Mouse (Mus musculus) urinary bladder, postnatal 4 days (tissue): Measurements from ENCODE around the gene Cntn3.
"Not testable (repeated sequence)": the region's sequence is repeated elsewhere in the genome, so short reads cannot be mapped to it uniquely, and the experiment has no call there.

Source experiments
- DNase-seq, 2 experiments: peaks; one replicate each; pipeline ENCODE4 v3.0.0; 2021 to 2022; ENCODE audit warnings: low spot score in 2 of 2

Cntn3 gene

DNA sequence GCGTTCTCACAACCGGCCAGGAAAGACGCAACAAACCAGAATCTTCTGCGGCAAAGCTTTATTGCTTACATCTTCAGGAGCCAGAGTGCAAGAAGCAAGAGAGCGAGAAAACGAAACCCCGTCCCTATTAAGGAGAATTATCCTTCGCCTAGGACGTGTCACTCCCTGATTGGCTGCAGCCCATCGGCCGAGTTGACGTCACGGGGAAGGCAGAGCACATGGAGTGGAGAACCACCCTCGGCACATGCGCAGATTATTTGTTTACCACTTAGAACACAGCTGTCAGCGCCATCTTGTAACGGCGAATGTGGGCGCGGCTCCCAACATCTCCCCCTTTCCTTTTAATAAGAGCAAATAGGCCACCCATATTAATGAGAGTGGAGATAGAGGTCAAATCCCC, at the start of gene Cntn3:
Cntn3 (minus strand) TSS at position 101 of the 400 bp plus-strand sequence.
- DNase-seq: not testable (repeated sequence)

DNA sequence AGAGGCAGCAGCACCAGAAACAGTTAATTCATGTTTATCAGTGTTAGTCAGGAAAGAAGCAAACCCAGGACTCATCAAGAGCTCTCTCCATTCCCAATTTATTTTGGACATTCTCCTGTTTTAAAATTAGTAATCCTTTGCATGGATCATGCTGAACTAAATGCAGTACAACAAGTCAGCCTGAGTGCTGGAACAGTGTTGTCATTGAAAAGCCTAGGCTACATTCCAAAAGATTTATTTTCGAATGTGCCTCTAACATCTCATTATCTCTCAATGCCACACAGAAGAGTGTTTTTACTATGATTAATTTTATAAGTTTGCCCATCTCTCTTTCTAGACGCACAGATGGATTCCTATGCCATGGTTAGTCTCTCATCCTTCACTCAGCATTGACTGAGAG, 27.9 kb upstream of the Cntn3 start:
- no peak for DNase-seq

DNA sequence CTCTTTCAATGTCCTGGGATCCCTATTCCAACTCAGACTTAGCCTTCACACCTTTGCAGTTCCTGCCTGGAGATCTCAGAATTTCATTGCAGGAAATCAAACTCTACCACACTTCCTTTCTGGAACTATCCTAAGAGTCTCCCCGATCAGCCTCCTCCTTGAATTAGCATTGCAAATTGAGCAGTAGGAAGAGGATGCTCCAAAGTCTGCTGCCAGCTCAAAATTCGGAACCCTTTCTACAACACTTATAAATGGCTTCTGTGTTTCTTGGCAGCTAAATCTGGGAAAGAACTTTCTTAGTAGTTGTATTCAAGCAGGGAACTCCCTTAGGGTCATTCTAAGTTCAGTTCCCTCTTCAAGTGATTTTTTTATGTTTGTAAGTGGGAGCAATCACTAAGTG, 24.9 kb upstream of the Cntn3 start:
- no peak for DNase-seq

DNA sequence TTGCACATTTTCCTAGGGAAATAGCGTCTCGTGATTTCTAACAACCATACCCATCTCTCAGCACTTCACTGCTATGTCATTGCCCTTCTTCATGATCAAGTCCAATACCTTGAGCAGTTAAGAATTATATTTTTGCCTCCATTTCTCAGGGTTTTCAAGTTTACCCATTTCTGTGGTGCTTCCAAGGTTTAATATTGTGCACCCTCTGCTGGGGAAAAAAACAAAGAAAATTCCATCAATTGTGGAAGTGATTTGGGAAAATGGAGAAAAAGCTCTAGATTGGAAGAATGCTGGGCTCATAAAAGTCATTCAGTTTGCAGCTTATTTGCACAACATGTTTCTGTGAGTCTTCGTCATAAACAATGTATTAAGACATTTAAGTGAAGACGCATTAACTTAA, 17.2 kb upstream of the Cntn3 start:
- DNase-seq: no peak

DNA sequence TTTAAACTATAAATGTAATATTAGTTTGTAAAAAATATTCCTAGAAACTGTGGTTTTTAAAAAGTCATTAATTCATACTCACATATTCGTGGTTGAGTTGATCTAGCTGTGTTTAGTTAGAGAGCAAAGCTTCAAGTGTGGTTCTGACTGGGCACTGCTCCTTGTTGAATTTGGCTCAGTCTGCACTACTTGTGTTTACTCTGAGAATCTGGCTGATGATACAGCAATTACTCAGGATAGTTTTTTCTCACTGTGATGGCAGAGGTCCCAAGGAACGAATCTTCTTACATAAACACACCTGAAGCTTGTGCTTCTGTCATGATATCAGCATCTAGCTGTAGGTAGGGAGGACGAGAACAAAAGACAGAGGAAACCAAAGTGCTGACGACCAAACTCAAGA, 16.4 kb upstream of the Cntn3 start:
- no peak for DNase-seq

DNA sequence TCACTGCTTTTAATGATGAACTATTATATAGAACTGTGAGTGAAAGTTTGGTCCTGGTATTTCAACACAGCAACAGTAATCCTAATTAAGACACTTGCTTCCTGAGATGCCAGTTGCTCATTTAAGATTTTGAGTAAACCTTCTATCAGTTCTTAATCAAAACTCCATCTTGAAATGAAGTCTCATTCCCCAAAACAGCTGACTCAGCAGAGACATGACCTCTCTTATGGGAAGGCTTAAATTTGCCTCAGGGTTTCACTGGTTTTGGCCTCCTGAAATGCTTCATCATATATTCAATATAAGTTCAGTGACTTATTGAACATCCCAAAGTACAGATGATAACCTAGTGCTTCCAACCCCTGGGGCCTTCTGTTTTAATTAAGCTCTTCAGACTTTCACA, 13.2 kb upstream of the Cntn3 start:
- DNase-seq: no peak

DNA sequence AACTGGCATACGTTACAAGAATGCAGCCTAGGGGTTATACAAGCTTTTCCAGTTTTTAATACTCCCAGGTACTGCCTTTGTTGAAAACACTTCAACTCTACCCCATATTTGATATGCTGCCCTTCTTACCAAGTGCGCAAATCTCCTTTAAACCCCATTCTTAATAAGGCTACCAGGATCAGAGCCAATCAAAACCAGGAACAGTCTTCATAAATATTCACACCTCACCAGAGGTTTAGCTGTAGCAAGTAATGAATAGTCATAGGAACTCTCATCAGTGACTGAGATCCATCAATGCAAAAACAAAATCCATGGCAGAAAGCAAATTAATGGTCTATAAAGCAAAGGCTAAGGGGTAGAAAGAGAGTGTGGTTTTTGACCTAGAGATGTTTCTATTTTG, 10.7 kb upstream of the Cntn3 start:
- DNase-seq: no peak

DNA sequence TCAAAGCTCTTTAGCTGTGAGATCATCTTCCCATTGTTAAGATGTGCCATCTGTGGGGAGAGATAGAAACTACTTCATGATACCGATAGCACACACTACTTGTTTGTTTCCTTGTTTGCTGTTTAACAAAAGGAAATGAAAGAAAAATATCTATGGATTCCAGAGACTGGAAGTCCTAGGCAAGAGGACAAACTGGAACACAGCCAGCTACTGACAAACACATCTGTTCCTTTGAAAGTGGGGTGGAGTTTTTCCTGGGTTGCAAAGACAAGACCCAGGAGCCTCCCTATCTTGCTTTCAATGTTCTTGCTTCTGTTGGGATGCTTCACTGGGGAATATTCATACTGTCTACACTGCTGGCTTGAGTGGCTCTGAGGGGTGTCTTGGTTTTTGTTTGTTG, 5.4 kb downstream of the Cntn3 start:
- DNase-seq: no peak

DNA sequence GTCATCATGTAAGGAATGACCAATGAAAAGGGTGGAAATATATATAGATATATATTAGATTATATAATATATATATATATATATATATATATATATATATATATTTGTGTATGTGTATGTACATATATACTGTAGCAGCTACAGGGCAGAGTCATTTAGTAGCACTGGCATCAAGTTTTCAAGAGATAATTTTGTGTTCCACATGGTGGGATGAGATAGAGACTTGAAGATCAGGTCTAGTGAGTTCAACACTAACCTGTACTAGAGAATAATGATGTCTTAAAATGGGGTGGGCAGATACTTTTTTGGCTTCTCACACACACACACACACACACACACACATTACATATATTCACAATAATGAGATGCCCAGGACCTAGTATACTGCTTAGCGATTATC, 7.7 kb downstream of the Cntn3 start:
- no peak for DNase-seq

DNA sequence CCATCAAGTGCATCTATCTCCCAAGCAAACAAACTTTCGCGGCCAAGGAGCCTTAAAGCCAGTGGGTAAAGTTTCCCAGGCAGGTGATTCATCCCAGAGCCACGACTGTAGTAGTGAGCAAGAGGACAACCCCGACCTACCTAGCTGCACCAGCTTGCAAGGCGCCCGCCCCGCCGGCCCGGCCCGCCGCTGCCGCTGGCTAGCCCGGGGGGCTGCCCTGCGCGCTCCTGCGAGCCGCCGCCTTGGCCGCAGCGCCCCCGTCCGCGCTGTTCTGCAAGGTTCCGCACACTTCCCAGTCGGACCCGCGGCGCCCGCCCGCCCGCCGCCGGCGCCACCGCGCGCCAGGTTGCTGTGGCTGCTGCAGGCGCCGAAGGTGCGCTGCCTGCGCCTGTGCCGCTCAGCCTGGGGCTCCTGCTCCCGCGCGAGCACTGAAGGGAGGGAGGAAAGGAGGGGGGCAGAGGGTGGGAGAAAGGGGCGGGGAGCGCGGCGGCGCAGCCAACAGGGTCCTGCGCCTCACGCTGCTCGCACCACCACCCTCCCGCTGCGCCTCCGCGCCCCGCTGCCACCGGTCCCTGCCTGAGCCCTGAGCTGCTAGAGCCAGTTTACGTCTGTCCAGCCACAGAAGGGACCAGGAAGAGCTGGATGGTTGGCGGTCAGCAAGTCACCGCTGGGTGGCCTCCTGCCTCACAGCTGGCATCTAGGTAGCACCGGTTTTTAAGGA, 8.7 kb downstream of the Cntn3 start:
- DNase-seq: peak; percentile 23 to 66

DNA sequence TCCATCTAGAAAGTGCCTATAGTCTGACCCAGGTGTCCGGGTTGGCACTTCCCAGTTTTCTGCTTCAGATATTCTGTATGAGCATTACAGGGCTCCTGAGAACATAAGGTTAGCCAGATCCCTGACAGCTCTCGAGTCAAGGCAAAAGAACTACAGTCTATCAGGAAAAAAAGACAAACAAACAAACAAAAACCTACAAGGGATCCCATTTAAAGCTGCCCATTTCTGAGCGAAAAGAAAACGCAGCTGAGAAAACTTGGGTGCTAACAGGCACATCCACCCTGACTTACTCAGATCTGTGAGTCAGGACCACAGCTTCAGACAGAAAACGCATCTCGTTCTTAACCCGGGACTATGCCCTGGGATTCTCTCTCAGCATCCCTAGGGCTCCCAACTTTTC, 9.5 kb downstream of the Cntn3 start:
- no peak for DNase-seq

DNA sequence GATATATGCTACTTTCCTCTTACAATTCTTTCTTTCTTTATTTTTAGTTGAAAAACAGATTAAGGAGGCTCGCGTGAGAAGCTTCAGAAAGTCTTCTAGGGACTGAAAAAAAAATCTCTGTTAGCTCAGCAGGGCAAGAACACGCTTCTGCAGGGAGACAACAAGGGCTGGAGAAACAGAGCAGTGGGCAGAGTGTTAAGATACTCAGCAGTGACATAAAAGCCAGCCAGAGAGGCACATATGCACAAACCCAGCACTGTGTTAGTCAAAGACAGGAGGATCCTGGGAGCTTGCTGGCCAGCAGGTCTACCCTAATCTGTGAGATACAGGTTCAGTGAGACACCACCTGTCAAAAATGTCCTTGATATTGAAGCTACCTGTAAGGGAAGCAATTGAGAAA, 15.4 kb downstream of the Cntn3 start:
- no peak for DNase-seq

DNA sequence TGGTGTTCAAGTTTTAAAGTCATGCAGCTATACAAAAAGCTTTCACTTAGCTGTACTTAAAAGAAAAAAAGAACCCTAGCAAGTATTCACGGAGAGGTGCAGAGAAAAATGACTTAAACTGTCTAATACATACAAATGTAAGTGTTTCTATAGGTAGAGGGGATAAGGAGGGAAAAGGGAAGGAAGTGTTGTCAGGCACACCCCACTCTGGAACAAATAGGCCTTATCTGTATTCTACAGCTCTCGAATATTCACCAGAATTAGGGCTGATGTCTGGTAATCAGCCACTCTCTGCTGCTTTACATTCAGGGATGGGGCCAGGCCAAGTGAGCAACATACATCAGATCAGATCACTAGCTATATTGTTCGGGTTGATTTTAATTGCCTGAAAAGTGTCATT, 16.4 kb downstream of the Cntn3 start:
- no peak for DNase-seq

DNA sequence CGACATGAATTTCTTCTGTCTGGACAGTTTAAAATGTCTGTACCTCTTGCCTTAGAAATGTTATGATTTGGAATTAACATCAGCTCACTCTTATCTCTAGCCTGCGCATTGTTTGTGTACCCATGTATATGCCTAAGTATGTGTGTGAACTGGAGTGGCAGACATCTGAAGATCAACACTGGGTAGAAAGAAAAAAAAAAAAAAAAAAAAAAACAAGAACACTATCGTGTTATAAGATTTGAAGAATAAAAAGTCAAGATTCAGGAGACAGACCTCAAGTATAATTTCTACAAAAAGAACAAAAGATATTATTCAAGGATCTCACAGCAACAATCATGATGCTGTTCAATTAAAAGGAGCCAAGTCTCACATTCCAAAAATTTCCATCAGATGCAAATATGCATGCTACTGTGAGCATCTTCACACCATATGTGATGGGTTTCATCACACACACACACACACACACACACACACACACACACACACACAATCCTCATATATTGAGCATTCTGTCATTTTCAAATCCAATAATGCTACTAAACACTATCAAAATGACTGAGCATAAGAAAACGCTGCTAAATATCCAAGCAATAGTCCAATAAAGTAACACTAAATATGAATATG, 17.0 kb downstream of the Cntn3 start:
- DNase-seq: no peak

DNA sequence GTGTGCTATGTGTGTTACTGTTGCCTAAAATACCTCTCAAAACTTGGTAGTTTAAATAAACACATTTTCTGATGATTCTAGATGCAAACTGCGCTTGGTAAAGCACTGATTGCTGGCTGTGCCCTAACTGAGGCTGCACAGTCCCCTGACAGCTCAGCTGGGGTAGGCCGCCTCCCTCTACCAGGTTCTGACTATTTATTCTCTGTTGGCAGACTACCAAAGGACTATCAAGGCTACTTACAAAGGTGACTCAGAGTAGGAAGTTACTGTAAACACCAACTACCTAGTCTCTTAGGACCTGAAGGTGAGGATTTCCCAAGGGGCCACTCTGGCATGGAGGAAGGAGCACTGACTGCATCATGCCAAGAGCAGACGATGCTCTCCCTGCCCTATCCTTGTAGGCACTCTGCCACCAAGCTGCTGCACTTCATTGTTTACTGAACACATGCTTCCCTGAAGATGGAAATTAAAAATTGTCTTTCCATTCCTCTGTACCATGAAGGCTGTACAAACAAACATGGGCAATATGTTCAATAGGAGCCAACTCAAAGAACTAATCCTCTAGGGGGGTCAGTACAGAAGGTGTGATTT, 17.7 kb downstream of the Cntn3 start:
- no peak for DNase-seq

DNA sequence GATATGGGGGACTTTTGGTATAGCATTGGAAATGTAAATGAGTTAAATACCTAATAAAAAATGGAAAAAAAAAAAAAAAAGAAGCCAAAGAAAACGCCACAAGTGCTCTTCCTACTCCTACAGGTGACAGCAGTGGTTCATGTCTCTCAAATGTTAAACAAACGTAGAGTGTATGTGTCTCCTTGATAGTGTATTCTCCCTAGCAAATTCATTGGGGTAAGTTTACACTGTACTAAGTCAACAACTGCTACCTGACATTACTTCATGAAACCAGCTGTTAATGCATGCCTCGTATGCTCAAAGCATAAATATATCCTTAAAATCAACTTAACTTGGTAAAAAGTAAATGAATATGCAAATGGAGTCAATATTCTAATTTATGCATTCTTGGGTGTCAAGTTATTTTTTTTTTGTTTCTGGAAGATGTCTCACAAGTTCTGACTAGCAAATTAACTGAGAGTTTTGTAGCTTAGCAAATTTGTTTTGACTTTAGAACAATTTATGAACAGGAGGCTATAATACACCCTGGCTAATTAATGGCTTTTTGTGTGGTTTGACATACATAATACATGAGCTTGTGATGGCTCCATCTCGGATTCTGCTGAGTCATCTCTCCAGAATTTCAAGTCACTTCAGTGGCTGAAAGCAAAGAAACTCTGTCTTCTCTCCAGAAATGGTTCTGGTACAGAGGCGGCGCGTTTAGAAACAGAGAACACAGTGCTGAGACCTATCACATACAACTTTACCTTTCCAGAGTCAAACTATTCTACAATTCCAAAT, 31.1 kb downstream of the Cntn3 start:
- DNase-seq: no peak

DNA sequence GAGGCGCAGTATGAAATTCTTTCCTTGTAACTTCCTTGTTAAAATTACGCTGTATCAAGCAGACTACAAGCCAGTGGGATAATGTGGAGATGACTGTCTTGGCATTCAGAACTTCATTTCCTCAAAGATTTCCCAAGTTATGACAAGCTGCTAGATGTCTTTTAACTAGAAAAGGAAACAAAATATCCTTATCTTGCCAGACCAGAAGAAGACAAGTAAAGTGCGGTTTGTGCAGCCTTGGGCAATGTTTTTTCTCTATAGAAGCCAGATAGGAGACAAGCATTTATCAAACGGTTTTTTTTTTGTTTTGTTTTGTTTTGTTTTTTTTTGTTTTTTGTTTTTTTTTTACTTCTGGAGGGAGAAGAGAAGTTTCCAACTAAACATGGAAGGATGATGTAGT, 37.3 kb downstream of the Cntn3 start:
- DNase-seq: no peak

DNA sequence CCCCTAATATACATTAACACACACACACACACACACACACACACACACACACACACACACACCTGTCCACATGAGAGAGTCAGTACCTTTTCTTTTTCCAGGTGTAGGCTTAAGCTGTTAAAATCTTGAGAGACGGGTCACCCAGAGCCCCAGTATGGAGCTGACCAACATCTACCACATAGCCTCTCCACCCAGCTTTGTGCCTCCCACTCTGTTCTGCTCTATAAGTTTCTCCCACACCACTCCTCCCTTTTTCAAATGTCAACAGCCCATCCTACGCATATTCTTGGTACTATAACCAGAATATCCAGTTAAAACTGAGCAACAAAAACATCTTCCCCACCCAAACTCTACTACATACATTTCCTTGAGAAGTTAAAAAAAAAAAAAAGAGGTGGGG, 49.9 kb downstream of the Cntn3 start:
- no peak for DNase-seq

DNA sequence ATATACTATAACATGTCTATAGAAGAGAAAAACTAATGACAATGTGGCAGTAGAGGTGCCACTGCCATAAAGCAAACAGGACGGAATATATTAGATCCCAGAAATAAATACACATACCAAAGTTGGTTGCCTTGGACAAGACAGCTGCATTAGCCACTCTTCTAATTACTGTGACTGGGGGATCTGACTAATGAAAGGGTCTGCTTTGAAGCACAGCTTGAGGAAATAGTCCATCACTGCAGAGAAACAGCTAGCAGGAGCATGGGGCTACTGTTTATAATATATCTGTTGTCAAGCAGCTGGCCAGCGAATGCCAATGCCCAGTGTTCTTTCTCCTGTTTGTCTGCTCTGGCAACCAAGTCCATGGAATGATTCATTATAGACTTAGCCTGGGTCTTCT, 51.9 kb downstream of the Cntn3 start:
- no peak for DNase-seq

DNA sequence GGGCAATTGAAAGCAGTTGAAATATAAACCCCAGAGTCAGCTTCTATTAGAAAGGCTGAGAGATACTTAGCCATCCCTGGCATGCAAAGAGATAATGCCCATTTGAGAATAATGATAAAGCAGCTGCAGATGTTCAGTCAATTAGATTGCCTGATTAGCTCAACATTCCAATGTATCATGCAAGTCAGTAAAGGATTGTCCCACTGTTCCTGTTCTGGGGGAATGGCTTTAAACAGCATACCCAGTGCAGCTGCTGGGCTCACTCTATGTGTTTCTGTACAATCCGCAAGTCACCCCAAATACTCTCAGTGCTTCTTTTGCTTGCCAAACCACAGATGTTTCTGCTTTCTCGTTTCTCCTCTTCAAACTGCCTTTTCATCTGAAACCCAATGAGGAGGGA, 57.7 kb downstream of the Cntn3 start:
- no peak for DNase-seq

DNA sequence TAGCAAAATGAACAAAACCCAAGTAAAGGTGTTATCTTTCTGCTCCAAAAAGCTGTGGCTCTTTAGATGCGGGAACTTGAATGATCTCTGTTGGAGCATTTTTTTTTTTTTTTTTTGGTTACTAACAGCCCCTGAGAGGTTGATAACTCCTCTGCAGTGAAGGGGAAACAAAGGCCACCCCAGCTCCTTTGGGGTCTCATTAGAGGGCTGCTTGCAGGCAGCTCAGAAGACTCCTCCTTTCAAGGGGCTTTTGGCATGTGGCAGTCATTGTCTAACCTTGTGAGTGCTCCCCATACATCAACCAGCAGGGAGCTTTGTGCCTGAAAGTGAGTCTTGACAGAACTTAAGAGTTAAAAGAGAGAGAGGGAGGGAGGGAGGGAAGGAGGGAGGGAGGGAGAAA, 60.8 kb downstream of the Cntn3 start:
- no peak for DNase-seq

DNA sequence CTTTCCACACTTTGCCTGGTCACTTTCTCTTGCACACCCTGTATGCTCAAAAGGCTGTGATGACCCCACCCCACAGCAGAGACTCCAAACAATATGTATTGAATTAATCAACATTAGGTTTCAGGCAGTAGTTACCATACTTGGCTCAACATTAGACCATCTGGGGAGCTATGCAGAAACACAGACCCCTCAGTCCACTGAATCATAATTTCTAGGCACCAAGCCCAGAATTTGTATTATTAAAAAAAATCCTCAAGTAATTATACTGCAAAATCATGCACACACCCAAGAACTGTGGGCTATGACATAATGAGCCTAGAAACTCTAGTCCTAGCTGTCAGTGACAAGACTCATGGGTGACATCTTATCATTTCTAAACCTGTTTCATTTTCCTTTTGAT, 87.4 kb downstream of the Cntn3 start:
- DNase-seq: no peak
